Mouse (Mus musculus) kidney, adult 2 months (tissue): ENCODE measurements around the gene Grcc10.

Experiments
- CTCF ChIP-seq: fragments of 200-500 bp; conservative IDR thresholded peaks from 2 replicates; pipeline ENCODE4 v1.5.1; 2011; ENCODE audit warnings: low read depth, mild to moderate bottlenecking, control low read depth, low read length, moderate library complexity, mixed read lengths; ENCODE audit not compliant: insufficient read depth, insufficient read length
- POLR2A ChIP-seq: fragments of 200-500 bp; IDR thresholded peaks from one replicate; pipeline ENCODE4 v1.6.1; 2011; ENCODE audit warnings: low read depth, low read length, control low read depth

- TF ChIP-seq CTCF (no peak), POLR2A (no peak)
These were observed 26.9 kb upstream of the Grcc10 start for GRCm38 (mm10) chr6:124767920-124768703.
